Mouse (Mus musculus) midbrain, postnatal 0 days (tissue): ENCODE data around the gene Mmp27. TPM values are rescaled to one million over a fixed set of nuclear protein-coding genes. Genes with fewer than 3 reads are reported as not detected.

Source experiments
- ATAC-seq: fragments of 200-750 bp; cut with Nextera tagmentation; 2 replicates; pipeline ENCODE4 v1.8.0; 2017; ENCODE audit warnings: moderate number of reproducible peaks, mild to moderate bottlenecking, moderate TSS enrichment, moderate library complexity; ENCODE audit not compliant: low FRiP score
- DNase-seq: peaks from one replicate; pipeline ENCODE4 v3.0.0-alpha.2; 2015; ENCODE audit warnings: low spot score
- H3K27ac ChIP-seq: fragments of 300-500 bp; sonication (generic); 2 replicates; pipeline ENCODE4 v1.5.1; 2014; ENCODE audit warnings: low read depth, mild to moderate bottlenecking, low read length, mixed read lengths
- H3K27me3 ChIP-seq: fragments of 300-500 bp; sonication (generic); 2 replicates; pipeline ENCODE4 v1.6.1; 2014; ENCODE audit warnings: low read length, control low read depth, mixed read lengths; ENCODE audit not compliant: insufficient read depth
- H3K36me3 ChIP-seq: fragments of 300-500 bp; sonication (generic); 2 replicates; pipeline ENCODE4 v1.6.1; 2014; ENCODE audit warnings: low read length, control low read depth, mixed read lengths; ENCODE audit not compliant: insufficient read depth
- H3K4me1 ChIP-seq: fragments of 300-500 bp; sonication (generic); 2 replicates; pipeline ENCODE4 v1.6.1; 2014; ENCODE audit warnings: mild to moderate bottlenecking, control low read depth, antibody characterized with exemption, low read length, mixed read lengths; ENCODE audit not compliant: insufficient read depth
- H3K4me2 ChIP-seq: fragments of 300-500 bp; sonication (generic); 2 replicates; pipeline ENCODE4 v1.6.1; 2014; ENCODE audit warnings: low read depth, mild to moderate bottlenecking, low read length, mixed read lengths; ENCODE audit not compliant: poor library complexity, severe bottlenecking
- H3K4me3 ChIP-seq: fragments of 300-500 bp; sonication (generic); 2 replicates; pipeline ENCODE4 v1.5.1; 2014; ENCODE audit warnings: low read depth, mild to moderate bottlenecking, low read length, moderate library complexity
- H3K9ac ChIP-seq: fragments of 300-500 bp; sonication (generic); replicated peaks from 2 replicates; pipeline ENCODE4 v1.6.1; 2014; ENCODE audit warnings: mild to moderate bottlenecking, low read length, moderate library complexity, mixed read lengths; ENCODE audit not compliant: poor library complexity, severe bottlenecking
- H3K9me3 ChIP-seq: fragments of 300-500 bp; sonication (generic); 2 replicates; pipeline ENCODE4 v1.6.1; 2016; ENCODE audit warnings: low read length, control low read depth
- CTCF ChIP-seq: IDR thresholded peaks from 2 replicates; pipeline ENCODE4 v1.5.1; 2016; ENCODE audit warnings: antibody characterized with exemption, mild to moderate bottlenecking
- WGBS: fragments of 180-500 bp; shearing (Covaris S2); extraction: QIAGEN DNeasy Blood & Tissue Kit; methylation state at CpG from one replicate; pipeline ENCODE4 v1.1.7; 2014; 5-methylcytosine and 5-hydroxymethylcytosine counted together
- polyA plus RNA-seq: library from polyadenylated mRNA; unstranded; fragments of >200 nt; fragmentation: Nextera tagmentation; extraction: Ambion mirVana; gene quantifications from 2 replicates; pipeline ENCODE4 v1.2.1, GENCODE M21; 2015
- total RNA-seq: library from RNA; depleted of rRNA; stranded (reverse); fragments of >200 nt; gene quantifications from 2 replicates; pipeline ENCODE4 v1.2.3, GENCODE M21; 2014

The Mmp27 gene
- total and polyA plus RNA-seq, 2 experiments from 2014 or later: not detected

DNA sequence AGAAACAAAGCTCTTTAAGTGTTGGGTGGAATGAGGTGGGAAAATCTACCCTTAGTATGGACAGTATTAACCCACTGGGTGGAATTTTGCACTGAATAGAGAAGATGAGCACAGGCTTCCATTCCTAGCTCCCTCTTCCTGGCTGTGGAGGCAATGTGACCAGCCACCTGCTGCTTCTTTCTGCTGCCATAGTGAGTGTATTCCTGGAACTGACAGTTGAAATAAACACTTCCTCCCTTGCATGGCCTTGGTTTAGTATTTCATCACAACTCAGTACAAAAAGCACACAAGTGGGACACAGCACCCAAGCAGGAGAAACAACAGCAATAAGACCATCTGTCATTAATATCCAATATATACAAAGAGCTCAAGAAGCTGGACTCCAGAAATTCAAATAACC lies 19.3 kb upstream of the Mmp27 start:
- H3K9me3 ChIP-seq: no peaks in the 10 kb centered on the region
- H3K4me2 ChIP-seq: no peak overlapping the region
- TF ChIP-seq CTCF: no peak
- no peak for DNase-seq
- no peaks in the 10 kb centered on the region for H3K4me1 ChIP-seq
- no peaks in the 10 kb centered on the region for H3K27me3 ChIP-seq
- H3K9ac ChIP-seq: no peak overlapping the region
- H3K4me3 ChIP-seq: no peak overlapping the region
- no peak overlapping the region for H3K27ac ChIP-seq
- ATAC-seq: no peak
- no peaks in the 10 kb centered on the region for H3K36me3 ChIP-seq

DNA sequence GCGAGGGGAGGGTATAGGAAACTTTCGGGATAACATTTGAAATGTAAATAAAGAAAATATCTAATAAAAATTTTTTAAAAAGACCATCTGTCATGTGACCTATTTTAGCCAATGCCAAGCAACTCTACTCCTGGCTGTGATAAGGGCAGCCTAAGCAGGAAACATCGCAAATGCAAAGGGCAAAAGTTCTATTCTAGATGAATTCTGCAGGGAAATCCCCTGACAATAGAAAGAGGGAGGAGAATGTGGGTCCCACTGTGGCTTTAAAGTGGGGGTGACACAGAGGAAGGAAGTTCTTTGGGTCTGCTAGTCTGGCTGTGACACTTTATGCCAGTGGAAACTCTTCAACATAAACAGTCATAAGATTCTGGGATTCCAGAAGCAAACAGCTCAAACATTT lies 17.7 kb upstream of the Mmp27 start:
- H3K9me3 ChIP-seq: no peaks in the 10 kb centered on the region
- DNase-seq: no peak
- 86% methylated on average over 3 of the region's 3 CpGs for WGBS
- H3K4me1 ChIP-seq: no peaks in the 10 kb centered on the region
- no peaks in the 10 kb centered on the region for H3K27me3 ChIP-seq
- no peaks in the 10 kb centered on the region for H3K36me3 ChIP-seq
- no peak overlapping the region for H3K4me2 ChIP-seq
- TF ChIP-seq CTCF: no peak
- H3K9ac ChIP-seq: no peak overlapping the region
- H3K27ac ChIP-seq: no peak overlapping the region
- no peak for ATAC-seq
- H3K4me3 ChIP-seq: no peak overlapping the region

DNA sequence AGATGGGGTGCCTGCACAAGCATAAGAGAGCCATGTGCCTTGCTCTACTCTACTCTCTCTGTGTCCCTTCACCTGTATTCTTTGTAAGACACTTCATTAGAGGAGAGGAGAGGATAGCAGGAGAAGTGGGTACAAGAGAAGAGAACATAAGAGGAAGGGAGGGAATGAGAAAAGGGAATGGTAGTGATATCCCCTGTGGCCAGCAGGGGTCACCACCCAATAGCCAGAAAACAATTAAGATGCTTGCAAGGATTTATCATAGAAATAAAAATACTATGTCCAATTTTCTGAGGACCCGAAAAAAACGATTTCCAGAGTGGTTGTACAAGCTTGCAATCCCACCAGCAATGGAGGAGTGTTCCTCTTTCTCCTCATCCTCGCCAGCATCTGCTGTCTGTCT lies 16.8 kb upstream of the Mmp27 start:
- no peaks in the 10 kb centered on the region for H3K36me3 ChIP-seq
- no peak for ATAC-seq
- no peak overlapping the region for H3K4me3 ChIP-seq
- no peak overlapping the region for H3K4me2 ChIP-seq
- H3K4me1 ChIP-seq: no peaks in the 10 kb centered on the region
- H3K27ac ChIP-seq: no peak overlapping the region
- H3K9me3 ChIP-seq: no peaks in the 10 kb centered on the region
- 46% methylated on average over 3 of the region's 3 CpGs for WGBS
- H3K27me3 ChIP-seq: no peaks in the 10 kb centered on the region
- TF ChIP-seq CTCF: peak; percentile 44
- no peak for DNase-seq
- no peak overlapping the region for H3K9ac ChIP-seq

DNA sequence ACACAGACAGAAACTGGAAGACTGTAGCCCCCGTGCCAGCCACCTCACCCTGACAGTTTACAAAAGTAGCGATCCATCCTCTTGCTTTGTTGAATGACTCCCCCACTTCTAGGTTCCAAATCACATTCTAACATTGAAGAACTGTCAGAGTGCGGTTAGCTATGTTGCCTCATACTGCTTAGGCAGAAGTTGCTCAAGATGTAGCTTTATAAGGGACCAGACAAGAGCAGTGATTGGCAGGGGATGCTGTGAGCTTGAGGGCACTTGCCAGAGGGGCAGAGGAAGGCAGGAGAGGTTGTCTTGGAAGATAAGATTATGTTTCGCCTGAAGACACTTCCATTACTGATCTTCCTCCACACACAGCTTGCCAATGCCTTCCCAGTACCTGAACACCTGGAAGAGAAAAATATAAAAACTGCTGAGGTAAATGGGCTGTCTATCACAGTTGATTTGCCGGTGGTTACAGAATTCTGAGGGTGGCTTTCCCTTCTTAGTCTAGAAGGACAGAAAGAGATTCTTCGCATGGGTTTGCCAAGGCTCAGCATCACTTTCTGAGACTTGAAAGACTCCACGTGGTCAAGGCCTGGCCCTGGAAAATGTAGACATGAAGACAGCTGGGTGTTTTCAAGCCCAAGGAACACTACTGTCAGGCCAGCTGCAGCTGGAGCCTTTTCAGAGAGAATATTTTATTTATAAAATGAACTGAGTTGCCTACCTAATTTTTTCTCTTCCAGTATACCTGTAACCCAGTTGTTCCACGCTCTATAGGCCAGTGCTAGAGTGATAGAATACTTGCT lies 12.8 kb upstream of the Mmp27 start, which contains the start of gene Mmp8:
Gene Mmp8 (plus strand): TSS at position 236 of the 797 bp plus-strand sequence.
- no peak within 1 kb of the TSS for H3K27ac ChIP-seq
- no peak for TF ChIP-seq CTCF
- no peak within 1 kb of the TSS for H3K4me3 ChIP-seq
- H3K4me1 ChIP-seq: no peaks in the 10 kb centered on the region
- 80% methylated on average over 8 of the region's 8 CpGs for WGBS
- no peak within 1 kb of the TSS for H3K9ac ChIP-seq
- H3K27me3 ChIP-seq: no peaks in the 10 kb centered on the region
- H3K4me2 ChIP-seq: no peak within 1 kb of the TSS
- no peaks in the 10 kb centered on the region for H3K36me3 ChIP-seq
- H3K9me3 ChIP-seq: no peaks in the 10 kb centered on the region
- ATAC-seq (no peak), DNase-seq (no peak)

DNA sequence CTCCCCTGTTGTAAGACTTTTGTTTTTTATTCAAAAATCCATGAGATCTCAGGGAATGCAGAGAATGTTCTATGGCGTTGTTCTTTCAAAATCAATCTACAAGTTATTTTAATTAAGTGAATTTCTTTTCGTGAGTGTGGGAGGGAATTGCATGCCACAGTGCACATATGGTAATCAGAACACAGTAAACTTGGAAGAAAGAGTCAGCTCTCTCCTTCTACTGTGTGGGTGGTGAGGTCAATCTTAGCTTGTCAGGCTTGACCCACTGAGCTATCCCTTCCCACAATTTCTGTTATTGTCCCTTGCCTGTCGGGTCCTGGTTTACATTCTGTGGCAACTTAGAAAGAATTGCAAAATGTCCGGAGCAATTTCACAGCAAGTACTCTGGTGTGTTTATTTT lies 11.2 kb upstream of the Mmp27 start:
- no peak overlapping the region for H3K27ac ChIP-seq
- H3K4me1 ChIP-seq: no peaks in the 10 kb centered on the region
- TF ChIP-seq CTCF: no peak
- ATAC-seq: no peak
- no peak for DNase-seq
- 60% methylated on average over 4 of the region's 4 CpGs for WGBS
- no peaks in the 10 kb centered on the region for H3K36me3 ChIP-seq
- H3K9me3 ChIP-seq: no peaks in the 10 kb centered on the region
- H3K27me3 ChIP-seq: no peaks in the 10 kb centered on the region
- H3K9ac ChIP-seq: no peak overlapping the region
- H3K4me2 ChIP-seq: no peak overlapping the region
- H3K4me3 ChIP-seq: no peak overlapping the region

DNA sequence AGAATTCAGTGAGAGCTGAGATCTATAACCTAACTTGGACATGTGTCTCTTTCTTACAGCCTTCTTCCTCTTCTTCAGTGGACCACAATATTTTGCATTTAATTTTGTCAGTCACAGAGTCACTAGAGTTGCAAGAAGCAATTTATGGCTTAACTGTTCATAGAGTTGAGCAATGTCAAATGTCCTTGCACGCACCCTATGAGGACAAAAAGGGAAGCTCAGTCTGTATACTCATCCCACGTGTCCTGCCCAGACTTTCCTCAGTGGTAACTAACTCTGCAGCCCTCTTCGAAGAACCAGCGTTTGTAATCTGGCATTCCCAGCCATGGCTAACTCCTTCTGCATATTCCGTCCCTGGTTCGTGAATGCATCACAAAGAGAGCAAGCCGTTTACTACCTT lies 3.8 kb upstream of the Mmp27 start:
- Histone ChIP-seq H3K4me1 (no peaks in the 10 kb centered on the region), H3K4me3 (no peak overlapping the region), H3K4me2 (no peak overlapping the region), H3K9ac (no peak overlapping the region), H3K36me3 (no peaks in the 10 kb centered on the region), H3K27me3 (no peaks in the 10 kb centered on the region), H3K27ac (no peak overlapping the region), H3K9me3 (no peaks in the 10 kb centered on the region)
- ATAC-seq (no peak), DNase-seq (no peak)
- no peak for TF ChIP-seq CTCF
- 73% methylated on average over 7 of the region's 7 CpGs for WGBS
